Mouse (Mus musculus): Measurements from ENCODE around the gene Tmem132c.

Gene Tmem132c

DNA sequence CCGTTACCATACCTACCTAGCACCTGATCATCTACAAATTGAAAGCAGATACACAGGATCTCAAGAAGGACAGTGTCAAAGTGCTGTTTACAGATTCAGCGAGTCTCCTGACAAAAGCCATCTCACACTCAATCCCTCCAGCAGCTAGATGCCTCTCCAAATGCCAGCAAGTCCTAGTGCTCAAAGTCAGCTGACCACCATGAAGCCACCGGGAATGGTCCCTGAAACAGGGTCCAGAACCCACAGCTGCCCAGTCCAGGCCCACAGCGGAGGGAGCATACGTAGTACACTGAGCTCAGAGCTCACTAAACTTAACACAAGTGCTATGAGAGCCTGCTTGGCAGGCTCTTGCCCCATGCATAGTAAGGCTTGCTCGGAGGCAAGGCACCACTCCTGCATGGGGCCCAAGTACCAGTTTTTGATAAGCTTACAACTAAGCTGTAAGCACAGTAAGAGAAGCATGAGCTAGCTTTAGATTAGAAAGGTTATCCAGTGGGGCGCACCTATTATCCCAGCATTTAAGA, 367.6 kb downstream of the Tmem132c start:
- no peak for DNase-seq (ENCODE audit: low spot score)

GRCm38 (mm10) chr5:127610787-127611509, 369.3 kb downstream of the Tmem132c start:
- no peak for DNase-seq (ENCODE audit: low spot score)

DNA sequence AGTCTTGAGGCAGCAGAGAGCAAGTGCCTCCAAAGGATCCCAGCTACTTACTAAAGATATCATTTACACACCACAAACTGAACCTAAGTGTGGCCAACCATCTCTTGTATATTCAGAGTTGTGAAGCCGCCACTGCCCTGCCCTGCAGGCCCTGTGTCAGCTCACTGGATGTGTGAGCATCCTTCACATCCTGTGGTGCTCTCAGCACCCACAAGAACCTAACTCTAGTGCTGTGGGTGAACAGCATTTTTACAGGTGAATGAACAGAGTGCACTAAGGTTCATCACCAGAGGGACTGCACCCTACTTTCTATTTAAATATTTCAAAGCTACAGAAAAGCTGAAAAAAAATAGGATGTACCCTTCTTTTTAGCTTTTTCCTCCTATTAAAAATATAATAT, 370.3 kb downstream of the Tmem132c start:
- DNase-seq (ENCODE audit: low spot score) = no peak

- no peak for DNase-seq (ENCODE audit: low spot score)
Measured at GRCm38 (mm10) chr5:127612397-127612796, 370.8 kb downstream of the Tmem132c start.
